ENCODE assay signal across 10 mouse cellular contexts in the genomic region with DNA sequence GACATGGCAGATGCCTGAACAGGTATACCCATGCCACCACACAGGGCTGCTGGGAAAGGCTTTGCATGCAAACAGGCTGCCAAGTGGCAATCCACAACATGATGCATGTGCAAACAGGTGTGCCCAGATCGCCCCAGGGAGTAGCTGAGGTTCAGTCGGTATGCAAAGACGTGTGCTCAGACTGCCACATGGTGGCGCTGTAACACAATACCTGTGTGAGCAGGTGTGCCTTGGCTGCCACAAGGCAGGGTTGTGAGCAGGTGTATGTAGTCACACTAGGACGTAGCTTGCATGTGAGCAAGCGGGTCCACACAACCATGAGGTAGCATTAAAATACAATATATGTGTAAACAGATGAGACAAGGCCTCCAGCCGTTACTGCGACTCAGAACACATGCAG. TPM values are rescaled to one million over a fixed set of nuclear protein-coding genes. Genes with fewer than 3 reads are reported as not detected.
A peak's percentile ranks its signal among the peaks of the same experiment; 100 is the strongest.
DNase-seq lines count a peak whose midpoint lies in the region; ATAC-seq and TF ChIP-seq lines count a peak whose summit lies in the region.
"Had no signal": no experiment of that assay in that cellular context is flagged by ENCODE, and none has a peak within 500 bp of the region (broad histone marks: within the 10 kb centered on the region; RNA-seq: fewer than 3 reads in every experiment).

No protein-coding gene starts in this region.

- H3K4me1 ChIP-seq in embryonic facial prominence, embryonic 14.5 days (ENCODE audit: control insufficient read depth, insufficient read depth, low read length): no peaks in the 10 kb centered on the region
- H3K4me1 ChIP-seq in embryonic facial prominence, embryonic 10.5 days: peaks cover 9% of the 10 kb centered on the region; the same call in 1 of the 2 replicates

- H3K27me3 ChIP-seq in embryonic facial prominence, embryonic 14.5 days (replicated peaks; ENCODE audit: control insufficient read depth, insufficient read depth, low read length): no peaks in the 10 kb centered on the region
- H3K27me3 ChIP-seq in embryonic facial prominence, embryonic 10.5 days (replicated peaks; ENCODE audit: low read depth, poor library complexity, severe bottlenecking): no peaks in the 10 kb centered on the region
- H3K27me3 ChIP-seq: liver, embryonic 15.5 days had no signal

- peak; percentile 16; the same call in 1 of the 2 replicates for ATAC-seq in embryonic facial prominence, embryonic 14.5 days (ENCODE audit: low read depth)
- ATAC-seq: forebrain, embryonic 16.5 days had no signal

- H3K4me3 ChIP-seq in embryonic facial prominence, embryonic 14.5 days (ENCODE audit: low read depth, low read length): no peak overlapping the region
- no peak overlapping the region for H3K4me3 ChIP-seq in embryonic facial prominence, embryonic 10.5 days
- H3K4me3 ChIP-seq in layer of hippocampus, adult 2 months: no peak overlapping the region
- H3K4me3 ChIP-seq: liver, embryonic 15.5 days had no signal

- no peak overlapping the region for H3K9ac ChIP-seq in embryonic facial prominence, embryonic 14.5 days (ENCODE audit: low read depth, low read length)
- H3K9ac ChIP-seq: liver, embryonic 15.5 days had no signal

- peak; percentile 43 for DNase-seq in embryonic facial prominence, embryonic 14.5 days (ENCODE audit: low spot score)
- DNase-seq in embryonic facial prominence, embryonic 10.5 days (ENCODE audit: low spot score): no peak
- no peak for DNase-seq in layer of hippocampus, adult 2 months (ENCODE audit: low spot score in 2 of 2)
- DNase-seq in layer of hippocampus, postnatal 10 days (ENCODE audit: low spot score in 2 of 2): no peak
- peak; percentile 27 to 37 for DNase-seq in B cell, adult 2 months
- peak; percentile 41 for DNase-seq in c-Kit-positive CD71-positive TER-119-positive erythroid progenitor cells, embryonic 14.5 days (ENCODE audit: low spot score)
- DNase-seq in gastrocnemius, postnatal 25 days: no peak
- no peak for DNase-seq in frontal cortex, adult 2 months (ENCODE audit: extremely low spot score in 1 of 2, low spot score in 1 of 2)

- TF ChIP-seq CTCF in layer of hippocampus, adult 2 months (conservative IDR thresholded peaks at IDR 0.05): peak; percentile 73

- H3K36me3 ChIP-seq in embryonic facial prominence, embryonic 14.5 days (ENCODE audit: control insufficient read depth, insufficient read depth, low read length): no peaks in the 10 kb centered on the region
- H3K36me3 ChIP-seq in embryonic facial prominence, embryonic 10.5 days (replicated peaks): no peaks in the 10 kb centered on the region
- H3K36me3 ChIP-seq: liver, embryonic 15.5 days had no signal

- no peak overlapping the region for H3K4me2 ChIP-seq in embryonic facial prominence, embryonic 14.5 days (ENCODE audit: low read depth, low read length)
- H3K4me2 ChIP-seq: liver, embryonic 15.5 days had no signal

- 47% methylated on average over 8 of the region's 8 CpGs for WGBS in embryonic facial prominence, embryonic 14.5 days
- 55% methylated on average over 8 of the region's 8 CpGs for WGBS in embryonic facial prominence, embryonic 10.5 days

- H3K27ac ChIP-seq in embryonic facial prominence, embryonic 14.5 days (replicated peaks; ENCODE audit: low read depth, low read length): no peak overlapping the region
- no peak overlapping the region for H3K27ac ChIP-seq in embryonic facial prominence, embryonic 10.5 days (replicated peaks)
- no peak overlapping the region for H3K27ac ChIP-seq in layer of hippocampus, adult 2 months
- H3K27ac ChIP-seq: liver, embryonic 15.5 days had no signal

- no peaks in the 10 kb centered on the region for H3K9me3 ChIP-seq in embryonic facial prominence, embryonic 14.5 days (ENCODE audit: control insufficient read depth, low read length)
- H3K9me3 ChIP-seq in embryonic facial prominence, embryonic 10.5 days: no peaks in the 10 kb centered on the region
- H3K9me3 ChIP-seq: liver, embryonic 15.5 days had no signal

RNA-seq across cellular contexts. Expression of a gene that starts 34.0 kb away (rescaled TPM):
- 120 and 121 TPM in 2 replicates for polyA plus RNA-seq in embryonic facial prominence, embryonic 14.5 days (2014; fragmentation: Nextera tagmentation; extraction: Ambion mirVana)
- 49.3 and 55.7 TPM in 2 replicates for polyA plus RNA-seq in embryonic facial prominence, embryonic 10.5 days (2016; fragmentation: Nextera tagmentation; extraction: Ambion mirVana)
- total RNA-seq in layer of hippocampus, adult 2 months (2021): 10 to 100 TPM; 41.9 to 48.9 TPM
- 10 to 100 TPM; 29.8 to 30.9 TPM for total RNA-seq in layer of hippocampus, postnatal 10 days (2021)
- total RNA-seq in gastrocnemius, postnatal 25 days (2021): 10 to 100 TPM; 26.2 to 27.3 TPM
- polyA plus RNA-seq in frontal cortex, adult 2 months (2012; rRNA removed): 27.4 and 29.2 TPM in 2 replicates

Comparison
In these comparisons a context has a peak if more than half of its experiments do, and no peak if none do; other contexts are left out.
1. DNase-seq: peak in embryonic facial prominence, embryonic 14.5 days (single experiment), B cell, adult 2 months (2 of 2) and c-Kit-positive CD71-positive TER-119-positive erythroid progenitor cells, embryonic 14.5 days (single experiment); none in embryonic facial prominence, embryonic 10.5 days (single experiment), layer of hippocampus, adult 2 months (0 of 2), layer of hippocampus, postnatal 10 days (0 of 2), gastrocnemius, postnatal 25 days (single experiment) and frontal cortex, adult 2 months (0 of 2).